Mouse (Mus musculus): ENCODE measurements around the gene 4933411K16Rik.

The 4933411K16Rik gene

GRCm38 (mm10) chr19:42051948-42052347 is at the start of gene 4933411K16Rik:
TSS of gene 4933411K16Rik (plus strand) at chr19:42052248.
- DNase-seq (ENCODE audit: low spot score) = no peak

GRCm38 (mm10) chr19:42004258-42004657 is 47.8 kb upstream of the 4933411K16Rik start:
- no peak for DNase-seq (ENCODE audit: low spot score)

- DNase-seq (ENCODE audit: low spot score) = no peak
These were observed 46.4 kb upstream of the 4933411K16Rik start for GRCm38 (mm10) chr19:42005616-42006015.

GRCm38 (mm10) chr19:42006568-42006967 is 45.5 kb upstream of the 4933411K16Rik start:
- no peak for DNase-seq (ENCODE audit: low spot score)

GRCm38 (mm10) chr19:42008586-42008985 is 43.5 kb upstream of the 4933411K16Rik start:
- no peak for DNase-seq (ENCODE audit: low spot score)

- no peak for DNase-seq (ENCODE audit: low spot score)
These were observed 43.0 kb upstream of the 4933411K16Rik start for GRCm38 (mm10) chr19:42009067-42009466.

- DNase-seq (ENCODE audit: low spot score) = no peak
These were observed 41.6 kb upstream of the 4933411K16Rik start for GRCm38 (mm10) chr19:42010436-42010835.

- no peak for DNase-seq (ENCODE audit: low spot score)
These were observed 40.9 kb upstream of the 4933411K16Rik start for GRCm38 (mm10) chr19:42011123-42011522.

GRCm38 (mm10) chr19:42014231-42014825 is 37.7 kb upstream of the 4933411K16Rik start:
- no peak for DNase-seq (ENCODE audit: low spot score)

GRCm38 (mm10) chr19:42015001-42015400 is 37.0 kb upstream of the 4933411K16Rik start:
- DNase-seq (ENCODE audit: low spot score) = no peak

GRCm38 (mm10) chr19:42016251-42016650 is 35.8 kb upstream of the 4933411K16Rik start:
- no peak for DNase-seq (ENCODE audit: low spot score)

GRCm38 (mm10) chr19:42016840-42017239 is 35.2 kb upstream of the 4933411K16Rik start:
- DNase-seq (ENCODE audit: low spot score) = no peak

GRCm38 (mm10) chr19:42017399-42018247 is 34.4 kb upstream of the 4933411K16Rik start:
- no peak for DNase-seq (ENCODE audit: low spot score)

- DNase-seq (ENCODE audit: low spot score) = no peak
These were observed 33.0 kb upstream of the 4933411K16Rik start for GRCm38 (mm10) chr19:42019011-42019522.

- DNase-seq (ENCODE audit: low spot score) = peak; percentile 60
These were observed 30.1 kb upstream of the 4933411K16Rik start for GRCm38 (mm10) chr19:42021681-42022541.

- no peak for DNase-seq (ENCODE audit: low spot score)
These were observed 29.6 kb upstream of the 4933411K16Rik start for GRCm38 (mm10) chr19:42022542-42022848.

GRCm38 (mm10) chr19:42026158-42026557 is 25.9 kb upstream of the 4933411K16Rik start:
- peak; percentile 45 for DNase-seq (ENCODE audit: low spot score)

GRCm38 (mm10) chr19:42031112-42031511 is 20.9 kb upstream of the 4933411K16Rik start:
- no peak for DNase-seq (ENCODE audit: low spot score)

- no peak for DNase-seq (ENCODE audit: low spot score)
These were observed 18.4 kb upstream of the 4933411K16Rik start for GRCm38 (mm10) chr19:42033611-42034010.

- no peak for DNase-seq (ENCODE audit: low spot score)
These were observed 17.8 kb upstream of the 4933411K16Rik start for GRCm38 (mm10) chr19:42034146-42034775.

- DNase-seq (ENCODE audit: low spot score) = no peak
These were observed 17.1 kb upstream of the 4933411K16Rik start for GRCm38 (mm10) chr19:42034881-42035455.

Measured in testis, postnatal 14 days (tissue).